Mouse (Mus musculus) midbrain, embryonic 11.5 days (tissue): ENCODE data around the gene Il1rapl1. TPM values are rescaled to one million over a fixed set of nuclear protein-coding genes. Genes with fewer than 3 reads are reported as not detected.

Experiments used
- ATAC-seq: fragments of 200-750 bp; cut with Nextera tagmentation; 2 replicates; pipeline ENCODE4 v1.8.0; 2017; ENCODE audit warnings: moderate TSS enrichment, moderate library complexity; ENCODE audit not compliant: low FRiP score
- DNase-seq: peaks from one replicate; pipeline ENCODE4 v3.0.0; 2015; ENCODE audit warnings: low spot score; ENCODE audit errors: missing footprints
- H3K27ac ChIP-seq: fragments of 300-500 bp; sonication (generic); 2 replicates; pipeline ENCODE4 v1.5.1; 2014; ENCODE audit warnings: low read depth, low read length
- H3K27me3 ChIP-seq: fragments of 300-500 bp; sonication (generic); 2 replicates; pipeline ENCODE4 v1.6.1; 2014; ENCODE audit warnings: mild to moderate bottlenecking, low read length, moderate library complexity, mixed read lengths; ENCODE audit not compliant: control insufficient read depth, insufficient read depth
- H3K36me3 ChIP-seq: fragments of 300-500 bp; sonication (generic); 2 replicates; pipeline ENCODE4 v1.6.1; 2014; ENCODE audit warnings: mild to moderate bottlenecking, low read length, moderate library complexity, mixed read lengths; ENCODE audit not compliant: control insufficient read depth, insufficient read depth
- H3K4me1 ChIP-seq: fragments of 300-500 bp; sonication (generic); 2 replicates; pipeline ENCODE4 v1.6.1; 2014; ENCODE audit warnings: low read length; ENCODE audit not compliant: control insufficient read depth, insufficient read depth
- H3K4me2 ChIP-seq: fragments of 300-500 bp; sonication (generic); 2 replicates; pipeline ENCODE4 v1.6.1; 2014; ENCODE audit warnings: mild to moderate bottlenecking, moderate library complexity
- H3K4me3 ChIP-seq: fragments of 300-500 bp; sonication (generic); 2 replicates; pipeline ENCODE4 v1.5.1; 2014; ENCODE audit warnings: low read depth, low read length
- H3K9ac ChIP-seq: fragments of 300-500 bp; sonication (generic); 2 replicates; pipeline ENCODE4 v1.6.1; 2014; ENCODE audit warnings: low read length
- H3K9me3 ChIP-seq: fragments of 300-500 bp; sonication (generic); 2 replicates; pipeline ENCODE4 v1.6.1; 2016; ENCODE audit warnings: low read length; ENCODE audit not compliant: control insufficient read depth
- WGBS: fragments of 180-500 bp; shearing (Covaris S2); extraction: QIAGEN DNeasy Blood & Tissue Kit; methylation state at CpG from one replicate; pipeline ENCODE4 v1.1.7; 2014; 5-methylcytosine and 5-hydroxymethylcytosine counted together
- polyA plus RNA-seq: library from polyadenylated mRNA; unstranded; fragments of >200 nt; fragmentation: Nextera tagmentation; extraction: Ambion mirVana; gene quantifications from 2 replicates; pipeline ENCODE4 v1.2.1, GENCODE M21; 2014

Il1rapl1 gene
- polyA plus RNA-seq, 1 experiment from 2014 or later, result 0.53 TPM

DNA sequence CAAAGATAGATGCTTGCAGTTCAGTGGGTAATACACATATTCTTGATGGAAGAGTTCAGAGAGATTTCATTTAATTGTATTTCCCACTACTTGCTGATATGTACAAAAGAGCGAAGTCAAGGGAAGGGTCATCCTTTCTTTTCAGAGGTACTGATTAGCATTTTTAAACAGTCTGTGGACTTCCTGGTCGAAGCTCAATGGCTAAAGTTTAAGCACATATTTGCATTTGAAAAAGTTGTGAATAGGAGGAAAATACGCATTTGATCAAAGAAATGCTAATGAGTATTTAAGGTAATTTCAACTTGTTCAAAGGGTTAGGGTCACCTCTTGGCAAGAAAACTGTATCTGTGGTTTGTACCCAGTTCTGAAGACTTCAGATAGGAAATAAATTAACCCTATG is 1386.6 kb downstream of the Il1rapl1 start:
- H3K9ac ChIP-seq, result no peak overlapping the region
- H3K27me3 ChIP-seq, result no peaks in the 10 kb centered on the region
- no peaks in the 10 kb centered on the region for H3K4me1 ChIP-seq
- H3K4me2 ChIP-seq, result no peak overlapping the region
- DNase-seq (no peak), ATAC-seq (no peak)
- WGBS, result 31% methylated on average over 3 of the region's 3 CpGs
- H3K27ac ChIP-seq, result no peak overlapping the region
- no peaks in the 10 kb centered on the region for H3K9me3 ChIP-seq
- no peaks in the 10 kb centered on the region for H3K36me3 ChIP-seq
- H3K4me3 ChIP-seq, result no peak overlapping the region
